Mouse (Mus musculus): ENCODE measurements around the gene Pkn1.

The Pkn1 gene

DNA sequence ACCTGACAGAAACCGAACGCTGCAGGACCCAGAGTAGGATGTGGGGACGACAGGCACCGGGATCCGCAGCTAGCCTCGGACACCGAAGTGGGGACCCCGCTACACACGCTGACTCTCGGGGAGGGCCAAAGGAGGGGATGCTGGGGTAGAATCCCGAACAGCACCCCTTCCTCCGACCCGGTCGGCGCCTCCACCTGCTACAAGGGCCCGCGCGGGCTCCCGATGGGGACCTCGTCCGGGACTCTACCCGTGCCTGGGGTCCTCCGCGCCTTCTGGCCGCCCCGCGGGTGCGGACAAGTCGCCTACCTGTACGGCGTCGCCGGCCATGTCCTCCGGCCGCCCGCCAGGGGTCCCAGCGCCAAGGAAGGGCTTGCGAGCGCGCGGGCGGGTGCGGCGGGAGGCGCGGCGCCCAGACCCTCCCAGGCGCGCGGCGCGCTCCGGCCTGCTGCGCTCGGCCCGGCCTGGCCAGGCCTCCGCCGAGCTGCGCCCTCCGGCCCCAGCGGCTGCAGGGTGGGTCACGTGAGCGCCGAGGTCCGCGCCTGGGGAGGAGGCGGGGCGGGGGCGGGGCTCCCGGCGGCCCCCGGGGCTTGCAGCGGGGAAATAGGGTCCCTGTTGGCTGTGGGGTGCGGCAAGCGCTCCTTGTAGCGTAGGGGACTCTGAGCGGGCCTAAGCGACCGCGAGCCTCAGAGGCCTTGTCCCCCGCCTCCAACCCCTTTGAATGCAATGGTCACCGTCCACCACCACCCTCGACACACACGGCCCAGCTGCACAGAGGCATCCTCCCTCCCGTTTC is at the start of gene Pkn1:
TSS of gene Pkn1 (minus strand) at position 519 of the 793 bp plus-strand sequence.
- peak; percentile 77 to 82 for DNase-seq (ENCODE audit: low spot score in 2 of 2)

DNA sequence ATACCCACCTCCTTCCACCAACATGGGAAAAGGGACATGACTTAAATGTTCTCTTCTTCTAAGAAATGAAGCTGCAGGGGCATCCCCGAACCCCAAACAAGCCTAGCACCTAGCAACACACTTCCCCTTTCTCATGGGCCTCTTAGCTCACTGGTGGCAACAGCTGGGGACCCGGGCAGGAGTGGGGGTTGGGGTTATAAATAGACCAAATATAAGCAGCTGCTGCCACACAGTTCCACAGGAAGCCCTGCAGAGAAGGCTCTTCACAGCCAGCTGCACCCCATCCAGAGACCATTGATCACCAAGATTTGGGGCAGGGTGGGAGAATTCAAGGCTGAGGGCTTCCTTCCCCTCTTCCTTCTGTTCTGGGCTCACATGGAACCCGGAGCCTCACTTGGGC is 49.7 kb upstream of the Pkn1 start:
- no peak for DNase-seq (ENCODE audit: low spot score in 2 of 2)

DNA sequence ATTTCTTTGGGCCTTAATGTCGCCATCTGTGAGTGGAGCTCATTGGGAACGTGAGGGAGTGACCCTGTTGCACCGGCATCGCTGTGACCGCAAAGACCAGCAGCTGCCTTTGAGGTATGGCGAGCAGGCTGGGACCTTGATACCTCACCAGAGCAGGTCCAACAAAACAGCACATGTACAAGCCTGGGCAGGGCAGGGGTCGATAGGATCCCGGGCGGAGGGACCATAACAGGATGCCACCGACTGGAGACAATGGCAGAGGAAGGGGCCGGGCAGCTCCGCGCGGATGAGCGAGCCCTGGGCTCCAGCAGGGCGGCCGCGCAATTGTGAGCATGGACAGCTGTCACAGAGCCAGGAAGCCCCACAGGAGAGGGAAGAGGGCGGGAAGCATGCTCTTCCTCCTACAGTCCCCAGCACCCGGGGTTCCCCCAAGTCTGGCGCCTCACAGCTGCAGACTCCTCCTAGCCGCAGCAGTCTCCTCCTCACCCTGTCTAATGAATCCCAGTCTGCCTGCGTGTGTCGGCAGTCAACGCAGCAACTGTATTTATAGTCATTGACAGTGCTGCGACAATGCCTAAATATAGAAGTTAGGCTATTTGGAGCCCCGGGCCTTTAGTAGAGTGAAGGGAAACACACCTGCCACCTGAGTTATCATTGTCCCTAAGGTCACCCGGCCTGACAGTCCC is 48.8 kb upstream of the Pkn1 start:
- no peak for DNase-seq (ENCODE audit: low spot score in 2 of 2)

DNA sequence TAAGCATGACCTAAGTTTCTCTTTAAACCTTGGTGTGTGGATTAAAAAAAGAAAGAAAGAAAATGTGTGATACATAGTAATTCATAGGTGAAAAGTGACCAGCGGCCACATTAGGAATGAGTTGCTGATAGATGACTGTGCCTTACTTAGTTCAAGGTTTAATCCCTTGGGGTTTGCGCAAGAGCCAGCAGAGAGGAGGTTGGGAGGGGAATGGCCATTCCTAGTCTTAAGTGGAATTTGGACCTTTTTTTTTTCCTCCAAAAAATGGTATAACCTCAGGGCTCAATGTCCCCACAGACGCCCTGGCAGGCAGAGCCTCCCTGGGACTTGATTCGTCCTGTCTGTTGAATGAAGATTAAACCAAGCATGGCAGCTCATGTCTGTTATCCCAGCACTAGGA is 45.1 kb upstream of the Pkn1 start:
- DNase-seq (ENCODE audit: low spot score in 2 of 2) = no peak

DNA sequence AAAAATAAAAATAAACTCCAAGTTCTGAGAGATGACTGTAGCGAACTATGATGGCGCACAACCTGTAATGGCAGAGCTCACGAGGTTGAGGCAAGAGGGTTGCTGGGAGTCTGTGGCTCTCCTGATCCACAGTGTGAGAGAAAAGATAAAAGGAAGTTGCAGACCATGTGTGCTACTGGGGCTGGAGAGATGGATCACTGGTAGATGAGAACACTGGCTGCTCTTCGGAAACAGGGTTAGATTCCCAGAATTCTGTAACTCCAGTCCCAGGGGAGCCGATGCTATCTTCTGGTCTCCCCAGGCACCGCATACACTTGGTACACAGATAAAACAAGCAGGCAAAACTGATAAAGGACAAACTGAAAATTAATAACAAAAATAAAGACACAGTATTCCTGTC is 44.0 kb upstream of the Pkn1 start:
- no peak for DNase-seq (ENCODE audit: low spot score in 2 of 2)

DNA sequence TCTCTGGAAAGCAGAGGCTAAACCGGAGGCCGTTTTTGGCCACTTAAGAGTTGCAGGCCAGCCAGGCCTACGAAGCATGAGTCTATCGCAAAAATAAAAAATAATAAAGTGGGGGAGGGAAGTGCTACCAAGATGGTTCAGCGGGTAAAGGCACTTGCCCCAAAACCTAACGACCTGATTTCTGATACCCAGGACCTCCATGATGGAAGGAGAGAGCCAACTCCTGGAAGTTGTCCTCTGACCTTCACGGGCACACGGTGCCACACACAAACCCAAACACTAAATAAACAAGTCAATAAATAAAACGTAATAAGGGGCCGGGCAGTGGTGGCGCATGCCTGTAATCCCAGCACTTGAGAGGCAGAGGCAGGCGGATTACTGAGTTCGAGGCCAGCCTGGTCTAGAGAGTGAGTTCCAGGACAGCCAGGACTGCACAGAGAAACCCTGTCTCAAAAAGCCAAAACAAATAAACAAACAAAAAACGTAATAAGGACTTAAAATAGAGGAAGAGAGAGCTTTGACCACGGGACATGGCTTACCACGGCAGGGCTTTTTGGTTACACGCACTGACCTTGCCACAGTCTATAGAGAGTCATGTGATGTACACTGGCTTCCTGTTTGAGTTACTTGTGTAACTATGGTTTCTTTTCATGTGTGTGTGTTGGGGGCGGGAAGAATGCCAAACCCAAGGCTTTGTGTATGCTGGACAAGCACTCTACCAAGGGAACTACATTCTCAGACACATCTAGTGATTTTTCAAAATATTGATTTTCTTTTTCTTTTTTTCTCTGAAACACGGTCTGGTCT is 43.1 kb upstream of the Pkn1 start:
- DNase-seq (ENCODE audit: low spot score in 2 of 2) = no peak

DNA sequence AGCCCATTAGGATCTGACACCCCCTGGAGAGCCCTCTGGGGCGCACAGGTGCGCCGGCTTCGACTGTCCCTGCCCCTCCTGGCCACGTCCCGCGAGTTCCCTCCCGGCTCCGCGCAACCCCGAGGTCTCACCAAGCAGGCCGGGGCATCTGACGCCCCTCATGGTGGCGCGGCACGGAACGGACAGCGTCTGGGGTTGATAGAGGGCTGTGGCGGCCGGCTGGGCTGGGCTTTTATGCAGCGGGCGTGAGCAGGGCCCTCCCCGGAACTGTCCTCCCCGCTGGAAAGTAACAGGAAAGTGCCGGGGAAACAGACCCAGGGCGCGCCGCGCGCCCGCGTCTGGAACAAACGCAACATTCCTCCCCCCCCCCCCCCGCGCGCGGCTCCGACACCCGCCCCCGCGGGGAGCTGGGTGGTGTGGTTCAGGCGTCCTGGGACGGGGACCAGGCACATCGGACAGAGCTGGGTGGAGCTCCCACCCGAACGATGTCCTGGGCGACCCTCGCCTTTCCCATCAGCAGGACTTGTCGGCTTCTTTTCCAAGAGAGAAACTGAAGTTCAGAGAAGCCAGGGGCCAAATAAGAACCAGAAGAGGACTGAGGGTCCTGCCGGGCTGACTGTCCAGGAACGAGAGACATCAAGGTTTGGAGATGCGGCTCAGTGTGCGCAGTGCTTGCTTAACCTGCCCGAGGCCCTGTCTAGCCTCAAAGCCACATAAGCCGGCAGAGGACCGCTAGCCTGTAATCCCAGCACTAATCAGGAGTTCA is 42.2 kb upstream of the Pkn1 start, which contains the start of gene Adgre5:
TSS of gene Adgre5 (minus strand) at position 351 of the 766 bp plus-strand sequence.
- DNase-seq (ENCODE audit: low spot score in 2 of 2) = peak; percentile 67 to 75

DNA sequence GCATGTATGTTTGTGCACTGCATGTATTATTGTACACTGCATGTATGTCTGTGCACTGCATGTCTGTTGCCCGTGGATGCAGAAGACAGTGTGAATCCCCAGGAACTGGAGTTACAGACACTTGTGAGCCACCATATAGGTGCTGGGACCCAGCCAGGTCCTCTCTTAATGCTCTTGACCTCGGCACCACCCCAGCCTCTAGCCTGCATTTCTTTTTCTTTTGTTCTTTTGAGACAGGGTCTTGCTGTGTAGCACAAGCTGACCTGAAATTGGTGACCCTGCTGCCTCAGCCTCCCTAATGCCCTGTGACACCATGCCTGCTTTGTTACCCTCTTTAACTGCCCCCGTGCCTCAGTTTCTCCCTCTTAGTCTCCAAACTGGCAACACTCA is 41.6 kb upstream of the Pkn1 start:
- no peak for DNase-seq (ENCODE audit: low spot score in 2 of 2)

DNA sequence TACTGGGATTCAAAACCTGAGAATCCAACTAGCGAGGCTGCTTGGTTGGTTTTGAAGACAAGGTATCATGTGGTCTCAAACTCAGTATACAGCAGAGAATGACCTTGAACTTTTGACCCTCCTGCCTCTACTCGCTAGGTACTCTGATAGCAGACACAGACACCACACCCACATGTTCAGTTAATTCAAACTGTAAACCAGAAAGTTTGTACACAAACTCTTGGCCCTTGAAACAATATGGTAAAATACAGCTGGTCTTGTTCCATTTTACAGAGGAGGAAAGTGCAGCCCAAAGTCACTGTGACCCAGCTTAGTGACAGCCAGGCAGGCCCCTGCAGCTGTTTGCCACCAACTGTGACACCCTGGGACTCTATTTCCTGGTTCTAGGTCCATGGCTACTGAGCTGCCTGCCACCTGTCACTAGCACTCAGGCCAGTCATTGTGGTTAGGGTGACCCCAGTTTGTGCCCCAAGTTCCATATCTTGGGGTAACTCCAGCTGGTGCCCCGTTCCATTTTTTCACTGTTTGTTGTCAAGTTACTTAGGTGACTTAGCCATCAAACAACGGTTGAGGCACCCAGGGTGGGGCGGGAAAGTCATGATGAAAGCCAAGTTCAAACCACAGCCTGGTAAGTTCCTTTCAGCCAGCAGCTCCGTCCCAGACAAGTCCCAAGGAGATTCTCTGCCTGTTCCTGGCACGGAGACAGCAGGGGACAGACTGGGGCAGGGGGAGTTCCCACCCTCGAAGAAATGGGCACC is 40.9 kb upstream of the Pkn1 start:
- DNase-seq (ENCODE audit: low spot score in 2 of 2) = no peak

DNA sequence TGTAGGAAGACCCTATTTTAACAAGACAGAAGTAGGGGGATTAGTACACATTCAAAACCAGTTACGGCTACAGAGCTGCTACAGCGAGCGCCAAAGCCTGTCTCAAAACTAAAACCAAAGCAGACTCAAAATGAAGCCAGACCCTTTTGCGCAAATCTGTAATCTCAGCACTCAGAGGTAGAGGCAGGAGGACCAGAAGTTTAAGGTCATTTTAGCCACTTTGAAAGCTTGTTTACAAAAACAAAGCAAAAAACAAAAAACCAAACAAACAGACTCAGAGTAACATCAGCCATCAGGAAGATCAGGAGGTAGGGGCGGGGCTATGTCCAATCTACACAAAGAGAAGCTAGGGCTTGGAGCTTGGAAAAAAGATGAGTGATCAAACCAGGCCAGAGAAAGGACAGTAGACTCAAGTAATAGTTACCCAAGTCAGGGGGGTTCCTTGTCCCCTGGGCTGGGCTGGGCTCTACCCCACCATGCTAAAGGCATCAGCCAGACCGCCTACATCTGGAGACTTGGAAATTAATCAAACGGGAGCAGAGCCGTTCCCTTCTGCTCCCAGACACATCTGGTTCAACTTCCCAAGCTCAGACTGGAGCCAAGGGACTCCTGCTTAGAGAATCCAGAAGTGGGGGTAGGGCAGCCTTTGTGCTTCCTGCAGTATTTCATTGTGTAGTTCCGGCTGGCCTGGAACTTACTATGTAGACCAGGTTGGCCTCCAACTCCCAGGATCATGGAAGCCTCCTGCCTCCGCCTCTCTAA is 40.2 kb upstream of the Pkn1 start:
- no peak for DNase-seq (ENCODE audit: low spot score in 2 of 2)

DNA sequence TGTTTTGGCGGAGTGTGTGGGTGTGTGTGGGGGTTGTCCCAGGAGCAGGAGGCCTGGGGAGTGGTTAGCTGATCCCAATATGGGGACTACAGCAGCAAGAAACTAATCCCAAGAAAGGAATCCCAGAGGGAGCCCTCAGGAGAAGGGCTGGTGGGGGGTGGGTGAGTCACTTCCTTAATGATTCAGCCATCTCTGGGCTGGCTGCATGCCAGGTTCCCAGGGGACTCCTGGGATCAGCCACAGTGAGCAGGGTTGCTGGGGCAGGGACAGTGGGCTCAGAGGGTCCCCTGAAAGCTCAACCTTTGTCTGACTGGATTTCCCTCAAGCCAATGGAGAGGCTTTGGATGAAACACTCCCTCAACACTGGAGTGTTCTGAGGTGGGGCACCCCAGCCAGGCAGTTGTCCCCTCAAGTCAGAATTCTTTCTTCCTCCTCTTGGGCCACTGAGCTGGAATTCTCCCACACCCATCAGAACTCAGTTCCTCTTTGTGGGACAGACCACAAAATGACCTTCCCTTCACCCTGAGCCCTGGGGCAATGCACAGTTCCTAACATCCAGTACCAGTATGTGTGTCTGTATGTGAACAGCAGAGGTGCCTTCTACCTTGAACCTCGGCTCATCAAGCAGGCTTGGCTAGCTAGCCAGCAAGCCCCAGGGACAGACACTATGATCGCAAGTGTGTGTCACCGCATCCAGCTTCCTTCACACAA is 39.0 kb upstream of the Pkn1 start:
- DNase-seq (ENCODE audit: low spot score in 2 of 2) = no peak

DNA sequence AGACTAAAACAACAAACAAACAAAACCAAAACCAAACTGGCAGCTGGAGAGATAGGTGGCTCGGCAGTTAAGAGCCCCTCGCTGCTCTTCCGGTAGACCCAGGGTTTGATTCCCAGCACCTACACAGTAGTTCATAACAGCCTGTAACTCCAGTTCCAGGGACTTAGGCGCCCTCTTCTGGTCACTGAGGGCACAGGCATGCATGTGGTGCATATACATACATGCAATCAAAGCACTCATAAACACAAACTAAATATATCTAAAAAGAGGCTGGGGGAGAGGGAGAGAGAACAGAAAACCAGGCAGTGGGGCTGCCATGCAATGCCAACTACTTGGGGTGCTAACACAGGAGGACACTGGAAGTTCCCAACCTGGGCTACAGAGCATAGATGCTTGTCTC is 38.4 kb upstream of the Pkn1 start:
- no peak for DNase-seq (ENCODE audit: low spot score in 2 of 2)

DNA sequence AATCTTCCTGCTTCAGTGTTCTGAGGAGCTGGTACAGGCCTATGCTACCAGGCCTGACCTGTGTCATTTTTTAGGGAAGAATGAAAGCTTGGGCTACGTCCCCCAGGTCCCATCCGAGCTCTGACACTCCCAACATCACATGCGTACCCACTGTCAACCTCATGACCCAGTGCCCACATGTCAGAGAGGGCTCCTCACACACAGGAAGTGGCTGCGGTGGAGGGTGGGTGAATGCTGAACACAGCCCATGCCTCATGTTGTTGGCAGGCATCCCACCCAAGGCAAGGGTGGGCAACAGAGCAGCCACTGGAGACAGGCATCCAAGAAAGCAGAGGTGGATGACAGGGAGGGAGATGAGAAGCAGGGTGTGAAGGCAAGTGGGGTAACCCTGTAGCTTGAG is 37.7 kb upstream of the Pkn1 start:
- no peak for DNase-seq (ENCODE audit: low spot score in 2 of 2)

DNA sequence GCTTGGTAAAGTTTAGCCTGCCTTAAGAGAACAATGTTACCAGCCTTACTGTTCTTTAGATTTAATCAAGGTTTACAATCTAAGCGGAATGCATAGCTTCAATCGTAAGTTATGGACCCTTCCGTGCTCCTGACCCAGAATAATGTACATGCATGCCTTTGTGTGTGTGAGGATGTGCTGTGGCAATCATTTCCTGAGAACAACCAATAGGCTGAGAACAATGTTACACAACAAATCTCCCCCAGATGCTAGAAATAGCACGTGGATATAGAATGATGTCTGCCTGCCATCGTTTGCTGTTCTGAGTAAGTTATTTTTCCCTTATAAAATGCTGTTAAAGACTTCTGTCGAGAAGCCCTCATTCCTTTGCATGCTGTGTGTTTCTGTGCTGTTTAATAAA is 33.9 kb upstream of the Pkn1 start:
- no peak for DNase-seq (ENCODE audit: low spot score in 2 of 2)

DNA sequence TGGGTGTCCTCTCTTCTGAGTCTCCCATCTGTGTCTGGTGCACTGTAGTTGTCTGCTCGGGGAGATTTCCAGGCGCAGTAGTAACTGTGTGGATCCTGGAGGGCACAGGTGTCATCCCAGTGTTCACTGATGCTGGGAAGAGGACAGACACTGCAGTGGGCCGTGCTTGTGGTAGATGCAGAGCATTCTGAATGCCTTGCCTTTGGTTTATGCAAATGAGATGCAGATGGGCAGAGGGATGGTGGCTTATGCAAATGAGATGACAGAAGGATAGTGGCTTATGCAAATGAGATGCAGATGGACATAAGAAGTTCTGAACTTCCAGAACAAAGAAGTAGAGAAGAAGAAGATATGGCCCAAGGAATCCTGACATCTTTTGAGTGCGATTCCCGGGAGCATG is 32.9 kb upstream of the Pkn1 start:
- no peak for DNase-seq (ENCODE audit: low spot score in 2 of 2)

DNA sequence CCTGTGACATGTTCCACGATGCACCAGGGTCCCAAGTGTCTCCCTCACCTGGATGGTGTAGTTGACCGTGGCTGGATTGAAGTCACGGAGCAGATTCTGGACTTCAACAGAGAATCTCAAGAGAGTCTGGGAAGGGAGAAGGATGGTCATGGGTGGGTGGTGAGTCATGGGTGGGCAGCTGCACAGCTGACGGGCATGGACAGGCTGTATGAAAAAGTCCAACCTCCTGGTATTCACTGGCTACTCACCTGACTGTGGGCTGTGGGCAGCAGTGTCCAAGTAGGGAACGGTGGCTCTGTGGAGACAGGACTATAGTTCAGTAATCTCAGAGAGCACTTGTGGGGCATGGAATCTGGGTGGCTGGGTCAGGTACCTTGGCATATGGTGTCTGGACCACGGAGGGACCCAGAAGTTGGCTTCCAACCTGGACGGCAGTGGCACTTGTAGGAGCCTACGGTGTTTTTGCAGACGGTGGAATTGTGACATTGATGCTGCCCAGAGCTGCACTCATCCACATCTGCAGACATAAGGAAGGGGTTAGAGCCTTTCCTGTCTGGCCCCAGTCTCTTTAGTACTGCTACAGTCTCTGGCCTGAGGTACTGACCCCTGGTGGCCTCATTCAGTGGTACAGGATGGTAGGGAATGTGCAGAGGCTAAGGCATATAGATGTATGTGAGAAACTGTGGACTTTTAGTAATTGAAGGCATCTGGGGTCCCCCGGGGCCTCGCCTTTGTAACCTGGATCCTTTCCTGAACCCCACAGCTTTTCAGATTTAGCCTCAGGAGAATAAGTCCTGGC is 30.2 kb upstream of the Pkn1 start:
- DNase-seq (ENCODE audit: low spot score in 2 of 2) = no peak

DNA sequence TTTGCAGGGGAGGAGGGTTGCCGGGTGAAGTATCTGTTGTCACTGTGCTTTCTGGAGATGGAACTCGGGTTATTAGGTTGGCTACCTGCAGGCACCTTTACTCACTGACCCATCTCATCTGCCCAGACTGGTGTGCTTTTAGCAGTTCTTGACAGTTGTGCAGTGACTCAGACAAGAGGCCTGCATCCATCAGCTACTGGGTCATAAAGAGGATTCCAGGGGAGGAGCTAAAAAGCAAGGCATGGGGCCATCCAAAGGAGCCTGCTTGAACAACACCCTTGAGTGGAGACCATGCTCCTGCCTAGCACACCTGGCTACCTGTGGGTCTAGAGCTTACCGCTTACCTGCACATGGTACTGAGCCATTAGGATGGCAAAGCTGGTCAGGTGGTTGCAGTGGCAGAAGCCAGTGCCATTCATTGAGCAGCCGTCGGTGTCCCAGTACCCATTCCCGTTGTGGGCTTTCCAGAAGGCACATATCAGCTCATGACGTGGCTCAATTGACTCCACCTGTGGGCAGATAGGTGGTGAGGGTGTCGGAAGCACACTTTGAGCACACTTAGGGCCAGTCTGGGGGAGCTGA is 26.6 kb upstream of the Pkn1 start:
- no peak for DNase-seq (ENCODE audit: low spot score in 2 of 2)

DNA sequence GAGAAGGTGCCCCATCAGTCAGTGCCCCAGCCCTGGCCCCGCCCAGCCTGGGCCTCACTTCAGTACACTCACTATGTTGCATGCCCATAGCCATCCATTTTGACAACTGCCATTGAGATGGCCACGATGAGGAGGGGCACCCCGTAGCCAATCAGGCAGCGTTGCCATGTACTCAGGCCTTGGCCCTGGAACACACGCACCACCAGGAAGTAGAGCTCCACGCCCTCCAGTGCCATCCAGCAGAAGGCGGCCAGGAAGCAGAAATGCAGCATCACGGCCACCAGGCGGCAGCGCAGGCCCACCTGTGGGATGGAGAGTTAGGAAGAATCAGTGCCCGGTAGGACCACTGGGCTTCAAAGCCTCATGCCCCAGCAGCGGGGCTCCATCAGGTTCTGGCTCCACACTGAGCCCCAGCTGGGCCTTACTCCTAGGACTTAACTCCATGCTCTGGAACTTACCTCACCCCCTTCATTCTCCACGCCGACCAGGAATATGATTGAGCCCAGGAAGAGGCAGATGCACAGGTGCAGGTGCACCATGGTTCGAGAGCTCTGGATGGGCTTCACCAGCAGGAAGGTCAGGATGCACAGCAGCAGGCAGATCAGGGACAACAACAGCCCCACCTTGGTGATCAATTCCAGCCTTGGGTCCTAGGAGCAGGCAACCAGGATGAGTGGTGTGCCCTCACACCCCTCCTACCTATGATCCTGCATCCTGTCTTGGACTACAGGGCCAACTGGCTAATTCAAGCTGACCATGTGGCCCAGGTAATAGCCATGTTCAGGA is 25.9 kb upstream of the Pkn1 start:
- DNase-seq (ENCODE audit: low spot score in 2 of 2) = peak; percentile 73 to 85

Data from urinary bladder, postnatal 4 days (tissue).